Mouse (Mus musculus): ENCODE measurements around the gene Sowahc. TPM values are rescaled to one million over a fixed set of nuclear protein-coding genes. Genes with fewer than 3 reads are reported as not detected.

Gene Sowahc
- polyA plus RNA-seq, 1 experiment from 2014 or later: 11.2 TPM

DNA sequence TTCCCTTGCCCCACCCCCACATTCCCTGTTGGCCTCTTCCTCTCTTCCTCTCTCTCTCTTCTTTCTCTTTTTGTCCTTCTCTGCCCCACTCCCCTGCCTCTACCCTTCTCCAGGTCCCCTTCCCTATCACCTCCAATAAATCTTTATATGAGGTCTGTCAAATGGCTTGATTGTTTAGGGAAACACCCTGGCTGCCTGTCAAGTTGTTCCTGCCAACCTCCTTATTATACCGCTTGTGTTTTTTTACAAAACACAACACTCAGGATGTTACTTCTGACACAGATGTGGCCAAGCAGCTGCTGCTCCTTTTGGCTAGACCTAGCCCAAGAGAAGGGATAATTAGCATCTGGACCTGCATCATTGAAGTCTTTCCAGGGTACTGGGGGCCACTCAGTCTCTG is 40.3 kb downstream of the Sowahc start:
- H3K36me3 ChIP-seq: no peaks in the 10 kb centered on the region
- no peaks in the 10 kb centered on the region for H3K9me3 ChIP-seq
- no peak overlapping the region for H3K4me3 ChIP-seq
- peaks cover 16% of the 10 kb centered on the region; the same call in 1 of the 2 replicates for H3K4me1 ChIP-seq (replicated peaks)
- 77% methylated on average over 1 of the region's 1 CpGs for WGBS
- no peaks in the 10 kb centered on the region for H3K27me3 ChIP-seq (ENCODE audit: insufficient read depth, poor library complexity, severe bottlenecking)
- H3K27ac ChIP-seq: no peak overlapping the region
- no peak for DNase-seq (ENCODE audit: low spot score)

- Histone ChIP-seq H3K36me3 (no peaks in the 10 kb centered on the region), H3K9me3 (0 out of 2 replicates have a peak, but pooled peaks cover 4% of the 10 kb centered on the region), H3K27ac (no peak overlapping the region), H3K27me3 (ENCODE audit: insufficient read depth, poor library complexity, severe bottlenecking) (no peaks in the 10 kb centered on the region), H3K4me3 (no peak overlapping the region), H3K4me1 (replicated peaks) (peaks cover 16% of the 10 kb centered on the region; the same call in 1 of the 2 replicates)
- WGBS: 73% methylated on average over 7 of the region's 7 CpGs
- no peak for DNase-seq (ENCODE audit: low spot score)
Observed at GRCm38 (mm10) chr10:59262979-59263378, 41.2 kb downstream of the Sowahc start.

GRCm38 (mm10) chr10:59265067-59265466 is 43.3 kb downstream of the Sowahc start:
- 79% methylated on average over 7 of the region's 7 CpGs for WGBS
- 0 out of 2 replicates have a peak, but pooled peaks cover 4% of the 10 kb centered on the region for H3K9me3 ChIP-seq
- H3K36me3 ChIP-seq: no peaks in the 10 kb centered on the region
- H3K4me3 ChIP-seq: no peak overlapping the region
- no peak overlapping the region for H3K27ac ChIP-seq
- DNase-seq (ENCODE audit: low spot score): no peak
- peaks cover 16% of the 10 kb centered on the region; the same call in 1 of the 2 replicates for H3K4me1 ChIP-seq (replicated peaks)
- no peaks in the 10 kb centered on the region for H3K27me3 ChIP-seq (ENCODE audit: insufficient read depth, poor library complexity, severe bottlenecking)

DNA sequence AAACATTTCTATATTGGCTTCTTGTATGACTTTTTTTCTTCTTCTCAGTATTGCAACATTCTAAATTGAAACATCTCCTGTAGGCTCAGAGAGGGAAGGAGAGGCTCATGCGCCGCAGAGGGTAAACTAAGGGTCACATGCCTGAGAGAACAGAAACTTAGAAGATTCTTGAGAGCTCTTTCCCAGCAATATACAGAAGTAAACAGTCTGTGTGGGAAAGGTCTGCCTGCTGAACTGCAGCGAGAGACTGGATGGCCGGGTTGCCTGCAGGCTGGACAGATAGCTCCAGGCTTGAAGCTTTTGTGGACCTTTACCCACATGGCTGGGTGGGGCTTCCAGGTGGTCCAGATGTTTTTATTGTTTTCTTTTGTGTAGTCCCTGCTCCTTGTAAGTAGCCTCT is 43.9 kb downstream of the Sowahc start:
- no peaks in the 10 kb centered on the region for H3K36me3 ChIP-seq
- H3K4me1 ChIP-seq (replicated peaks): peaks cover 16% of the 10 kb centered on the region; the same call in 1 of the 2 replicates
- WGBS: 69% methylated on average over 4 of the region's 4 CpGs
- no peak overlapping the region for H3K27ac ChIP-seq
- 0 out of 2 replicates have a peak, but pooled peaks cover 4% of the 10 kb centered on the region for H3K9me3 ChIP-seq
- no peak overlapping the region for H3K4me3 ChIP-seq
- no peaks in the 10 kb centered on the region for H3K27me3 ChIP-seq (ENCODE audit: insufficient read depth, poor library complexity, severe bottlenecking)
- no peak for DNase-seq (ENCODE audit: low spot score)

DNA sequence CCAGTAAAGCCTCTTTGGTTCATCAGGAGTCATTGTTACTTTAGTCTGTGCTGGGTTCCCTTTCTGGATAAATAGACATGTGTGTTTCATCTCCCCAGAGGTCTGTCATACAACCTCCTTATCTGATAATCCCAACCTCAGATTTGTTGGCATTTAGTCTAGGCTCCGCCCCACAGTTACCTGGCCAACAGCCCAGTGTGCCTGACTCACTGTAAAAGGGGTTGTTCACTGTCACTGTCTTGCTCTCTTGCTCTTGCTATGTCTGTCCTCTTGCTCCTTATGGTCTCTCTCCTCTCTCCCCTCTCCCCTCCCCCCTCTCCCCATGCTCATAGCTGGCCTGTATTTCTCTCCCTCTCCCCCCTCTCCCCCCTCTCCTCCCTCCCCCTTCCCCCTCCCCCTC is 44.3 kb downstream of the Sowahc start:
- Histone ChIP-seq H3K36me3 (no peaks in the 10 kb centered on the region), H3K27me3 (ENCODE audit: insufficient read depth, poor library complexity, severe bottlenecking) (no peaks in the 10 kb centered on the region), H3K4me1 (replicated peaks) (peaks cover 15% of the 10 kb centered on the region; the same call in 1 of the 2 replicates), H3K27ac (0 out of 2 replicates have a peak overlapping the region, but pooled peaks have one; percentile 5), H3K4me3 (no peak overlapping the region), H3K9me3 (0 out of 2 replicates have a peak, but pooled peaks cover 4% of the 10 kb centered on the region)
- no peak for DNase-seq (ENCODE audit: low spot score)
- 85% methylated on average over 1 of the region's 1 CpGs for WGBS

DNA sequence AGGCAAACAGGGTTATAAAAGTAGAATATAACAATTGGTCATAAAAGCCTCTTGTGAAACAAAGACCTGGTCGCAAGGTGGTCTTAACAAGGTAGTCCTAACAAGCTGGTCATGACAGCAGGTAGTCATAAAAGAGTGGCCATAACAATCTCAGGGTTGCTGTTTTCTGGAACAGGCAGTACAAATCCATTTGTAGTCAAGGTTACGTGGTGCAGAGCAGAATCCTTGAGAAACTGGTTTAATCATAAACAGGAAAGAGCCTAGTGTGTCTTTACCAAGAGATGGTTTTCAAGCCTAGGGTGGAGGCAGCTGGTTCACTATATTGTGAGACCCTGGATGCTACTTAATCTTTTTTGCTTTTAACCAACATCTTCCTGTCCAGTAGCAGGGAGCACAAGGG is 45.5 kb downstream of the Sowahc start:
- H3K4me3 ChIP-seq: no peak overlapping the region
- no peak for DNase-seq (ENCODE audit: low spot score)
- no peaks in the 10 kb centered on the region for H3K27me3 ChIP-seq (ENCODE audit: insufficient read depth, poor library complexity, severe bottlenecking)
- 0 out of 2 replicates have a peak, but pooled peaks cover 4% of the 10 kb centered on the region for H3K9me3 ChIP-seq
- 92% methylated on average over 2 of the region's 2 CpGs for WGBS
- no peak overlapping the region for H3K27ac ChIP-seq
- H3K36me3 ChIP-seq: no peaks in the 10 kb centered on the region
- H3K4me1 ChIP-seq (replicated peaks): 0 out of 2 replicates have a peak, but pooled peaks cover 4% of the 10 kb centered on the region

DNA sequence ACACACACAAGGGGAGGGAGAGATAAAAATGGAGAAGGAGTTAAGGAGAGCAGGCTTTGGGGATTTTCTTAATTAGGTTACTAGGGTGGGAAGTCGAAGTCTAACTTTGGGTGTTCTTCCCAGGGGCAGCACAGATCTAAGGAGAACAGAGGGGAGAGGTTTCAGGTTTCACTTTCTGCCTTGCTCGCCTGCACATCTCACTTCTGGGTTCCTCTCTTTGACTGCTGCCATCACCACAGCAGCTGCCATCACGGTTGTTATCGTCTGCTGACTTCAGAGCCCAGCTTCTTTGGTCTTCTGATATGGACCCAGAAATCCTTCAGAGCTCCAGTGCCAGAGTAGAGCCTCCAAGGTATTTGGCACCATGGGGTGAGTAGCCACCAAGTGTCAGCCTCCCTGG is 46.4 kb downstream of the Sowahc start:
- no peak for DNase-seq (ENCODE audit: low spot score)
- no peak overlapping the region for H3K4me3 ChIP-seq
- no peaks in the 10 kb centered on the region for H3K27me3 ChIP-seq (ENCODE audit: insufficient read depth, poor library complexity, severe bottlenecking)
- WGBS: 57% methylated on average over 4 of the region's 4 CpGs
- H3K9me3 ChIP-seq: 0 out of 2 replicates have a peak, but pooled peaks cover 4% of the 10 kb centered on the region
- no peak overlapping the region for H3K27ac ChIP-seq
- H3K4me1 ChIP-seq (replicated peaks): 0 out of 2 replicates have a peak, but pooled peaks cover 2% of the 10 kb centered on the region
- no peaks in the 10 kb centered on the region for H3K36me3 ChIP-seq

GRCm38 (mm10) chr10:59268754-59269153 is 47.0 kb downstream of the Sowahc start:
- DNase-seq (ENCODE audit: low spot score): no peak
- no peaks in the 10 kb centered on the region for H3K27me3 ChIP-seq (ENCODE audit: insufficient read depth, poor library complexity, severe bottlenecking)
- WGBS: 40% methylated on average over 3 of the region's 3 CpGs
- 0 out of 2 replicates have a peak, but pooled peaks cover 2% of the 10 kb centered on the region for H3K4me1 ChIP-seq (replicated peaks)
- no peak overlapping the region for H3K4me3 ChIP-seq
- 0 out of 2 replicates have a peak, but pooled peaks cover 4% of the 10 kb centered on the region for H3K9me3 ChIP-seq
- no peak overlapping the region for H3K27ac ChIP-seq
- H3K36me3 ChIP-seq: no peaks in the 10 kb centered on the region

DNA sequence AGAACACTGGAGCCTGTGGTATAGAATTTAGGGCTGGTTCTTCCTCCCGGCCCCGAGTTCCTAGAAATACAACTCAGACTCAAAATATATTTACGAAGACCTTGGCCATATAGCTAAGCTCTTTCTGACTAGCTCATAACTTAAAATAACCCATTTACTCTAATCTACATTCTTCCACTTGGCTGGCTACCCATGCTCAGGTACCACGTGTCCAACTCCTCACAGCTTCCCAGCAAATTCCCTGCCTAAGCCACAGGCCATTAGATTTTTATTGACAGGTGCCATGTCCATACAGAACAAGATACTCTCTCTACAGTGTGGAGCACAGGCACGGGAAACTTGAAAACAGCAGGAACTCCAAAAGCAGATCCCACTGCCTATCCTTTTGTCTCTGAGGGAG is 54.0 kb downstream of the Sowahc start:
- no peak overlapping the region for H3K4me3 ChIP-seq
- 87% methylated on average over 5 of the region's 5 CpGs for WGBS
- no peak for DNase-seq (ENCODE audit: low spot score)
- H3K27me3 ChIP-seq (ENCODE audit: insufficient read depth, poor library complexity, severe bottlenecking): no peaks in the 10 kb centered on the region
- H3K27ac ChIP-seq: no peak overlapping the region
- no peaks in the 10 kb centered on the region for H3K9me3 ChIP-seq
- H3K36me3 ChIP-seq: no peaks in the 10 kb centered on the region
- no peaks in the 10 kb centered on the region for H3K4me1 ChIP-seq (replicated peaks)

Other genes starting within 250 kb of the Sowahc start
- gene Sept10, start 106 bp upstream of the Sowahc start, polyA plus RNA-seq (2016; fragmentation: Nextera tagmentation; extraction: Ambion mirVana): 22.2 and 28.4 TPM in 2 replicates
- 37.2 and 53.0 TPM in 2 replicates for gene P4ha1, start 101.3 kb downstream of the Sowahc start, polyA plus RNA-seq (2016; fragmentation: Nextera tagmentation; extraction: Ambion mirVana)
- gene Gm10273, start 173.7 kb downstream of the Sowahc start, polyA plus RNA-seq (2016; fragmentation: Nextera tagmentation; extraction: Ambion mirVana): 2.4 and 9.9 TPM in 2 replicates
- gene Pla2g12b, start 181.7 kb downstream of the Sowahc start, polyA plus RNA-seq (2016; fragmentation: Nextera tagmentation; extraction: Ambion mirVana): not detected in 2 replicates
- 0.76 and 1.3 TPM in 2 replicates for gene Oit3, start 219.8 kb downstream of the Sowahc start, polyA plus RNA-seq (2016; fragmentation: Nextera tagmentation; extraction: Ambion mirVana)

Measured in hindbrain, embryonic 10.5 days (tissue).